Mouse (Mus musculus) heart, embryonic 15.5 days (tissue): ENCODE measurements around the gene Atp5l. TPM values are rescaled to one million over a fixed set of nuclear protein-coding genes. Genes with fewer than 3 reads are reported as not detected.
A peak's percentile ranks its signal among the peaks of the same experiment; 100 is the strongest.
"Not testable (repeated sequence)": the region's sequence is repeated elsewhere in the genome, so short reads cannot be mapped to it uniquely, and the experiment has no call there.

Experiments
- ATAC-seq: fragments of 200-750 bp; cut with Nextera tagmentation; replicated peaks from 2 replicates; pipeline ENCODE4 v1.8.0; 2017; ENCODE audit warnings: low read depth, moderate TSS enrichment; ENCODE audit not compliant: insufficient number of reproducible peaks, insufficient read depth, low FRiP score
- H3K27ac ChIP-seq: fragments of 300-500 bp; sonication (generic); 2 replicates; pipeline ENCODE4 v1.5.1; 2015; ENCODE audit warnings: mild to moderate bottlenecking, inconsistent platforms
- H3K27me3 ChIP-seq: fragments of 300-500 bp; sonication (generic); 2 replicates; pipeline ENCODE4 v1.6.1; 2015; ENCODE audit warnings: inconsistent platforms
- H3K36me3 ChIP-seq: fragments of 300-500 bp; sonication (generic); 2 replicates; pipeline ENCODE4 v1.6.1; 2015; ENCODE audit warnings: mild to moderate bottlenecking, inconsistent platforms
- H3K4me1 ChIP-seq: fragments of 300-500 bp; sonication (generic); replicated peaks from 2 replicates; pipeline ENCODE4 v1.6.1; 2015; ENCODE audit warnings: inconsistent platforms
- H3K4me2 ChIP-seq: fragments of 300-500 bp; sonication (generic); 2 replicates; pipeline ENCODE4 v1.6.1; 2015; ENCODE audit warnings: inconsistent platforms, mild to moderate bottlenecking, moderate library complexity
- H3K4me3 ChIP-seq: fragments of 300-500 bp; sonication (generic); 2 replicates; pipeline ENCODE4 v1.5.1; 2015; ENCODE audit warnings: mild to moderate bottlenecking, inconsistent platforms
- H3K9ac ChIP-seq: fragments of 300-500 bp; sonication (generic); 2 replicates; pipeline ENCODE4 v1.6.1; 2015; ENCODE audit warnings: mild to moderate bottlenecking, inconsistent platforms
- H3K9me3 ChIP-seq: fragments of 300-500 bp; sonication (generic); replicated peaks from 2 replicates; pipeline ENCODE4 v1.6.1; 2016; ENCODE audit warnings: inconsistent platforms
- WGBS: fragments of 180-500 bp; shearing (Covaris S2); methylation state at CpG from one replicate; pipeline ENCODE4 v1.1.7; 2015; ENCODE audit warnings: mixed read lengths; 5-methylcytosine and 5-hydroxymethylcytosine counted together
- polyA plus RNA-seq: library from polyadenylated mRNA; unstranded; fragments of >200 nt; fragmentation: Nextera tagmentation; extraction: Ambion mirVana; gene quantifications from 2 replicates; pipeline ENCODE4 v1.2.1, GENCODE M21; 2015

The Atp5l gene
- polyA plus RNA-seq, result 1,028 and 1,424 TPM in 2 replicates

DNA sequence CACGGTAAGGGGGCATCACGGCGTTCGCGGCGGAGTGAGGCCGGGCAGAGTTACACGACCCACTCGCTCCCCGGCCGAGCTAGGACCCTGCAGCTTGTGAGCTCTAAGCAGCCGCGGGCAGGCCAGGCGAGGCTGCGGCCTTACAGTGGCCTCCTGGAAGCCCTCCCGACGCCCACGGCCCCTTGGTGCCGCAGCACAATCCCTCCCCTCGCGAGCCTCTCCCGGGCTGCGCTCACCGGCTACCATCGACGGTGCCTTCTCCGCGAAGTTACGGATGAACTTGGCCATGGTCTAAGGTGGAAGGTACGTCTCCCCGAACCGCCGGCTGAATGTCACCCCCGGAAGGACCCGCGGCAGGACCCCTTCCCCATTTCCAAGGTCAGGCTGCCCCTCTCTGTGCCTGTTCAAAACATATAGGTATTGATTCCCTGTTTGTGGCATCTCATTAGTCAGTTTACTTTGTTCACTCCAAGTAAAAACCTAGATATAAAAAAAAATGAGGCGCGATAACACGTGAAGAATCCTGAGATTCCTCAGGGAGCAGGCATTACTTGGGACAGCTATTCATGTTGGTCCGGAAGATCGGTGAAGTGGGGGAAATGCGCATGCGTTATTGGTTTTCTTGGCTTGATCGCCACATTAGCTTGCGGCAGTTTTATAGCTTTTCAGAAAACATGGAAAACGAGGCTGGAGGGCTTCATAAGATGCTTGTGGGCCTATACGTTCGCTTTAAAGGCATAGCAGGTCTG is at the start of gene Atp5l:
Atp5l (minus strand) TSS at position 369 of the 749 bp plus-strand sequence.
- peak within 1 kb of the TSS; percentile 88 for H3K27ac ChIP-seq
- no peaks in the 10 kb centered on the region for H3K9me3 ChIP-seq
- H3K36me3 ChIP-seq, result peaks cover 4% of the 10 kb centered on the region; the same call in 1 of the 2 replicates
- under 1% methylated on average over 48 of the region's 48 CpGs for WGBS
- peak within 1 kb of the TSS; percentile 77 for H3K4me3 ChIP-seq
- H3K4me2 ChIP-seq, result peak within 1 kb of the TSS; percentile 65
- peak; percentile 81 for ATAC-seq
- no peaks in the 10 kb centered on the region for H3K27me3 ChIP-seq
- peak within 1 kb of the TSS; percentile 89 for H3K9ac ChIP-seq
- H3K4me1 ChIP-seq, result peaks cover 18% of the 10 kb centered on the region

DNA sequence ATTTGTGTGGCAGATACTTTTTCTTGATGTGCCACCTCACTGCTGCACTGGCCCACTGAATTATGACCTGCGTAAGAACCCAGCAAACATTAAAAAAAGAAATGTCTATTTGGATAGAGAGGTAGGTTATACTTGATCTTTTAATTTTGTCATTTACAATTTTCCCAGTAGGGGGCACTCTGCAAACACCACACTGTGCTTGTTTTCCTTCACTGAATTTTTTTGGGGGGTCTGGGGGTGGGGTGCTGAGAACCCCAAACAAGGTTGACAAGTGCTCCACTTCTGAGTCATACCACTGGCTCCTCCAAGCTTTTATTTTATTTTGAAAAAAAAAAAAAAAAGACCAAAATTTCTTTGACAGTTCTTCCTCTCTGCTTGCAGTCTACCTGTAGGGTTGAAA is 48.9 kb upstream of the Atp5l start:
- WGBS, result 58% methylated on average over 1 of the region's 1 CpGs
- no peaks in the 10 kb centered on the region for H3K36me3 ChIP-seq

DNA sequence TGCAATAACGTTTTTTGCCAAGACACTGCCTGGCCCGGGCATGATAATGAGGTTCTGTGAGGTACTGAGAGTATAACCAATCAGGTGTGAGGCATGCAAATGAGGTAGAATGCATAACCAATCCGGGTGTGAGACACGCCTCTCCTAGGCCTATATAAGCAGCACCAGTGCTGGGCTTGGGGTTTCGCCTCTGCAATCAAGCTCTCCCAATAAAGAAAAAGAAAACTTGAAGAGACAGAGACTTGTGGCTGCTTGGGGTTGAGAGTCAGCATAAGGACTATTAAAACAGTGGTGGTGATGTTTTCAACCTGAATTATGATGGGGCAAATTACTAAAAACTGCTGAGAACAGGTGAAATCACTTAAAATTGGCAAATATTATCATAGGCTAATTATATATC is 47.2 kb upstream of the Atp5l start:
- 83% methylated on average over 5 of the region's 5 CpGs for WGBS
- not testable (repeated sequence) for H3K27me3 ChIP-seq, H3K4me3 ChIP-seq, H3K9ac ChIP-seq, H3K4me2 ChIP-seq, H3K36me3 ChIP-seq, H3K27ac ChIP-seq, ATAC-seq, H3K9me3 ChIP-seq
- H3K4me1 ChIP-seq, result peaks cover 16% of the 10 kb centered on the region

More for the DNA sequence above, 48.9 kb upstream of the Atp5l start:
- no peak overlapping the region for H3K4me3 ChIP-seq
- H3K27ac ChIP-seq, result no peak overlapping the region
- no peak overlapping the region for H3K4me2 ChIP-seq
- H3K9me3 ChIP-seq, result no peaks in the 10 kb centered on the region
- peaks cover 16% of the 10 kb centered on the region for H3K27me3 ChIP-seq
- H3K9ac ChIP-seq, result no peak overlapping the region
- no peak for ATAC-seq
- peaks cover 12% of the 10 kb centered on the region for H3K4me1 ChIP-seq

DNA sequence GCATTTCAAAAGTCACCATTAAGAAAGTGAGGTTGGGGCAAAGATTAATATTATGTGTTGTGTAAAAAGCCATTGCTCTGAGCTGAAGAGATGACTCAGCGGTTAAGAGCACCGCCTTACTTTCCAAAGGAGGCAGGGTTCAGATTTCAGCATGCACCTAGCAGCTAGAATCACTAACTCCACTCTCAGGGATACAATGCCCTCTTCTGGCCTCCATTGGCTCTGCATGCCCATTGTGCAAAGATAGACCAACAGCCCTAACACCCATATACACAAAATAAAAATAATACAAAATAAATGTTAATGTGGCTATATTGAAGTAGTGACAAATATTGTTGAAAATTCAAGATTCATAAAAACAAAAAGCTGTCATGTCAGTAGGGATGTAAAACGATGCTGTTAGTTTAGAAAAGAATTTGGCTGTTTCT is 46.3 kb upstream of the Atp5l start:
- Histone ChIP-seq H3K27ac (no peak overlapping the region), H3K27me3 (peaks cover 6% of the 10 kb centered on the region), H3K4me2 (no peak overlapping the region), H3K4me3 (no peak overlapping the region), H3K9ac (no peak overlapping the region), H3K4me1 (peaks cover 16% of the 10 kb centered on the region), H3K9me3 (no peaks in the 10 kb centered on the region), H3K36me3 (peaks cover 8% of the 10 kb centered on the region)
- 24% methylated on average over 3 of the region's 3 CpGs for WGBS
- ATAC-seq, result no peak

DNA sequence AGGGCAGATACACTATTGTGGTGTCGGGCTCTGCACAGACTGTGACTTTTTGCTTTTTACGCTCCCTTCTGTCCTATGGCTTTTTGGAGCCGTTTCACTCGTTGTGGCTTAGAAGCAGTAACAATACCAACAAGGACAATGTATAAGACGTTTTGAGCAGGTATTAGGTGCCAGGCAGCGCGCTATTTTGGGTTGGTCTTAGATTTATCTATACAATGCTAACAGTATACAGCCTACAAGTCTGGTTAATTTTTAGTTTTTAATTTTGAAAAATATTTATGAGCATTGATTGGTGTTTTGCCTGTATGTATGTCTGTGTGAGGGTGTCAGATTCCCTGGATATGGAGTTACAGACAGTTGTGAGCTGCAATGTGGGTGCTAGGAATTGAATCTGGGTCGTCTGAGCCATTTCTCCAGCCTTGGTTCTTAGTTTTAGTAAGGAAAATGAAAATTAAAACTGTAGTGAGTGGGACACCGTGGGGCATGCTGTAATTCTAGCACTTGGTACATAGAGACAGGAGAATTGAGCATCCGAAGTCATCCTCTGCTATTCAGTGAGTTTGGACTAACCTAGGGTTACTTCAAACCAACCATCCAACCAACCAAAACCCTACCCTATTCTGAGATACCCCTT is 45.4 kb upstream of the Atp5l start:
- H3K9me3 ChIP-seq, result no peaks in the 10 kb centered on the region

DNA sequence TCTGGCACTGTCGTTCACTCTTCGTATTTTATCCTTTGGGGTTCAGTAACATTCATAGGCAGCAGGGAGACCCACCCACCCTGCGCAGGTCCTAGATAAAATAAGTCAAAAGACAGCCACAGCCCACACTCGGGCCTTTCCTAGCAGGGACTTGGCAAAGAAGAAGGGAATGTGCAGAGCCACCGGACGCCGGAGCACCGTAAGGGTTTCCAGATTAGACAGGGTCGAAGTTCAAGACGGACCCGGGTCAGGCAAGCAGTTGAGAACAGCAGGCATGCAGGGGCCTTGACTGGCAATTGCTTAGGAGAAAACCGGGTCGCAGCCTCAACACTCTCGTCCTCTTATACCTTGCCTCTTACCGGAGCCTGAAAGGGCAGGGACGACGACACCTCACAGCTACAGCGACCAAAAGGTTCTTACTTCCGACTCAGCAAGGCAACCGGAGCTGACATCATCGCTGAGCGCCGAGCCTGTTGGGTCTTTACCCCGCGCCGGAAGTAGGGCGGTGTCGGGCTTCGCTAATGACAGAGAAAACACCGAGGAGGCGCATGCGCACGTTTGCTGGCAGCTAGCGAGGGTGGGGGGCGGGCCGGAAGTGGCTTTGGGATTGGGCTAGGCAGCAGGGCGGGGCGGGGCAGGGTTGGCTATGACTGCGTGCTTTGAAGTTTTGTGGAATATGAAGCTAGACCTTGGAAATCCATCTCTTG is 44.7 kb upstream of the Atp5l start, which contains the start of gene Ube4a:
Ube4a (minus strand) TSS at position 475 of the 707 bp plus-strand sequence.
- H3K9me3 ChIP-seq, result no peaks in the 10 kb centered on the region
- peak within 1 kb of the TSS; percentile 77 for H3K9ac ChIP-seq
- under 1% methylated on average over 39 of the region's 39 CpGs for WGBS
- ATAC-seq, result peak; percentile 95
- peaks cover 3% of the 10 kb centered on the region for H3K27me3 ChIP-seq
- H3K4me3 ChIP-seq, result peak within 1 kb of the TSS; percentile 84
- peaks cover 16% of the 10 kb centered on the region for H3K4me1 ChIP-seq
- H3K27ac ChIP-seq, result peak within 1 kb of the TSS; percentile 69
- H3K36me3 ChIP-seq, result peaks cover 23% of the 10 kb centered on the region
- peak within 1 kb of the TSS; percentile 90 for H3K4me2 ChIP-seq

More for the DNA sequence above, 45.4 kb upstream of the Atp5l start:
- Histone ChIP-seq H3K36me3 (peaks cover 17% of the 10 kb centered on the region), H3K4me2 (peak overlapping the region; percentile 76), H3K27ac (peak overlapping the region; percentile 69), H3K4me3 (peak overlapping the region; percentile 84), H3K4me1 (peaks cover 16% of the 10 kb centered on the region), H3K27me3 (peaks cover 6% of the 10 kb centered on the region), H3K9ac (0 out of 2 replicates have a peak overlapping the region, but pooled peaks have one; percentile 13)
- no peak for ATAC-seq
- 12% methylated on average over 10 of the region's 10 CpGs for WGBS

DNA sequence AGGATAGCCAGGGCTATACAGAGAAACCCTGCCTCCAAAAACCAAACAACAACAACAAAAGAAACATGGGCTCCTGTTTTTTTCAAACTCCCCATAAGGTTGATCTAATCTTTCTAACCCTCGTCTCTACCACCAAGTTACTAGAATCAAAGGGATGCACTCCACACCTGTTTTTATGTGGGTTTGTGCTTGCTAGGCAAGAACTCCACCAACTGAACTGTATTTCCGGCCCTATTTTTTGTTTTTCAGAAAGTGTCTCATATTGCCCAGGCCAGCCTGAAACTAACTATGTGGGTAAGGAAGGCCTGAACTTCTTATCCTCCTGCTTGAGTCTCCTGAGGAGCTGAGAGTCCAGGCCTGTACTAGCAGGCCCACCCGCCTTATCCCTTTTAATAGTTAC is 33.9 kb upstream of the Atp5l start:
- H3K4me2 ChIP-seq, result no peak overlapping the region
- H3K36me3 ChIP-seq, result peaks cover 67% of the 10 kb centered on the region
- no peak overlapping the region for H3K27ac ChIP-seq
- no peak overlapping the region for H3K4me3 ChIP-seq
- no peak overlapping the region for H3K9ac ChIP-seq
- no peaks in the 10 kb centered on the region for H3K9me3 ChIP-seq
- H3K4me1 ChIP-seq, result no peaks in the 10 kb centered on the region
- 89% methylated on average over 3 of the region's 3 CpGs for WGBS
- ATAC-seq, result no peak
- H3K27me3 ChIP-seq, result no peaks in the 10 kb centered on the region

DNA sequence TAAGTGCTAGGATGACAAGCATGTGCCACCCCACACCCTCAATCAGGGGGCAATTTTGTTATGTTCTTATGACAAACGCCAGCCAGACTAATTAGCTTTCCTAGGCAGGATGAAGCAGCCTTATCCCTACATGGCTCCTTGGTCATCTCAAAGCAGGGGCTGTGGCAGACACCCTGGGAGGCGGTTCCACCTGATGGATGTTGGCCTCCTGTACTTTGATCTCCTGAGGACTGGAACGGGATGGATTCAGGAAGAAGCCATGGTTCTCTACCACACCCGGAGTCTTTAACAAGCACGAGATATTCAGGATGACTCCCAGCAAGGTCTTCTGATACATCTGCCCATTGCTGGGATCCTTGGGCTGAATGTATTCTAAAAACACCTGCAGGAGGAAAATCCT is 27.3 kb upstream of the Atp5l start:
- Histone ChIP-seq H3K9me3 (no peaks in the 10 kb centered on the region), H3K27me3 (no peaks in the 10 kb centered on the region), H3K36me3 (peaks cover 80% of the 10 kb centered on the region), H3K9ac (no peak overlapping the region), H3K4me3 (no peak overlapping the region), H3K27ac (no peak overlapping the region), H3K4me1 (no peaks in the 10 kb centered on the region), H3K4me2 (no peak overlapping the region)
- 89% methylated on average over 5 of the region's 5 CpGs for WGBS
- no peak for ATAC-seq

DNA sequence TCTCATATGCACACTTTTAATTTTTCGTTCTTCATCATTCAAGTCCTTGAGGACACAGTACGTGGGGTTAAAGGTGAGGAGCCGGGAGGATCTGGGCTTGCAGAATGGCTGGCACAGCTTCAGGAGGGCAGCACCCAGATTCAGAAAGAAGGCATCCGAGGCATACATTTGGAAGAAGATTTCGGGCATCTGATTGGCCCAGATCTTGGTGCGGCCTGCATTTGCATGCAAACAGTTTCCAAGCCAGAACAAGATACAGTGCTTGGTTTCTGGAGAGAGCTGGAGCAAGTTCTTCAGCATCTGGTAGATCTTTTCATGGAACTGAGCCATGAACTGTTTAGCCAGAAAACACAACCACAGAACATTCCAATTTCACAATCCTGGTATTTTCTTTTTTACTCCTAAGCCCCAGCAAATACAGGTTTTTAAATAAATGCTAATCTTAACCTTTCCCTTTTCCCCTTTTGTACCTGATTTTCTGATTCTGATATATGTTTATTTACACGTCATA is 25.7 kb upstream of the Atp5l start:
- no peaks in the 10 kb centered on the region for H3K9me3 ChIP-seq
- H3K9ac ChIP-seq, result no peak overlapping the region
- peaks cover 3% of the 10 kb centered on the region; the same call in 1 of the 2 replicates for H3K4me1 ChIP-seq
- H3K36me3 ChIP-seq, result peaks cover 78% of the 10 kb centered on the region
- ATAC-seq, result no peak
- no peak overlapping the region for H3K4me2 ChIP-seq
- H3K27ac ChIP-seq, result no peak overlapping the region
- no peak overlapping the region for H3K4me3 ChIP-seq
- WGBS, result 87% methylated on average over 7 of the region's 7 CpGs
- H3K27me3 ChIP-seq, result no peaks in the 10 kb centered on the region

DNA sequence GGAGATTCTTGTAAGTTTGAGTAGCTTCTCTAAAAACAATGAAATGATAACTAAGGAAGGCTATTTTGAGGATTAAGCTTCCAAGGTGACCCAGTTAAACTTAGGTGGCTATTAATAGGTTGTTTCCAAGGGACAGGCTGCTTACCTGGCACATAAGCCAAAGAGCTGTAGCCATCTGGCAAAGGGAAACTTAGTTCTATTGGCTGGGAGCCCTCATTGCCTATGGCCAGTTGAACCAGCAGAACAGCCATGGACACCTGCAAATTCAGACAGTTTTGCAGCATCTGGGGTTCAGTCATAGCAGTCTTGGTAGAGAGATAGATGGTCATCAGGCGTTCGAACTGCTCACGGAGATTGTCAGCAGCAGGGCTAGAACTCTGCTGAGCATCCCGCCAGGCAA is 21.9 kb upstream of the Atp5l start:
- WGBS, result 89% methylated on average over 4 of the region's 4 CpGs
- no peak overlapping the region for H3K9ac ChIP-seq
- H3K9me3 ChIP-seq, result no peaks in the 10 kb centered on the region
- no peak overlapping the region for H3K4me2 ChIP-seq
- H3K27ac ChIP-seq, result peak overlapping the region; percentile 49
- H3K4me3 ChIP-seq, result no peak overlapping the region
- H3K36me3 ChIP-seq, result peaks cover 71% of the 10 kb centered on the region
- no peaks in the 10 kb centered on the region for H3K27me3 ChIP-seq
- ATAC-seq, result no peak
- peaks cover 3% of the 10 kb centered on the region; the same call in 1 of the 2 replicates for H3K4me1 ChIP-seq

DNA sequence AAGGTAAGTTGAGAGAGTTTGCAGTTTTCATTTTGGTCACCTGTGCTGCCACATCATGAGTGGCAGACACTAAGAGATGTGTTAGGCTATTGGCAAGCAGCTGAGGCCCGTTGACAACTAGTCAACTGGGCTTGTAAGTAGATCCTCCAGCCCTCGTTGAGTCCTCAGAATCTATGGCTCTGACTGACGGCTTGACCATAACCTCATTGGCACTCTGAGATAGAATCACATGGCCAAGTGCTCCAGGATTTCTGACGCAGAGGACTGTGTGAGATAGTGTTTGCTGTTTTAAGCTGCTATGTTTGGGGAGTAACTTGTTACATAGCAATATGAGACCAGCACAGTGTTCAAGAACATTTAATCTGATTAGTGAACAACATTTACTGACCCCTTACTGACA is 21.2 kb upstream of the Atp5l start:
- Histone ChIP-seq H3K4me1 (peaks cover 3% of the 10 kb centered on the region; the same call in 1 of the 2 replicates), H3K36me3 (peaks cover 71% of the 10 kb centered on the region), H3K9ac (no peak overlapping the region), H3K9me3 (no peaks in the 10 kb centered on the region), H3K4me2 (no peak overlapping the region), H3K4me3 (no peak overlapping the region), H3K27me3 (no peaks in the 10 kb centered on the region), H3K27ac (peak overlapping the region; percentile 49)
- no peak for ATAC-seq
- WGBS, result 60% methylated on average over 4 of the region's 4 CpGs
